Mouse (Mus musculus) retina, postnatal 1 day (tissue): ENCODE measurements around the gene Nckap5.

Experiments used
- DNase-seq: peaks from one replicate; pipeline ENCODE4 v3.0.0-alpha.2; 2012

The Nckap5 gene

DNA sequence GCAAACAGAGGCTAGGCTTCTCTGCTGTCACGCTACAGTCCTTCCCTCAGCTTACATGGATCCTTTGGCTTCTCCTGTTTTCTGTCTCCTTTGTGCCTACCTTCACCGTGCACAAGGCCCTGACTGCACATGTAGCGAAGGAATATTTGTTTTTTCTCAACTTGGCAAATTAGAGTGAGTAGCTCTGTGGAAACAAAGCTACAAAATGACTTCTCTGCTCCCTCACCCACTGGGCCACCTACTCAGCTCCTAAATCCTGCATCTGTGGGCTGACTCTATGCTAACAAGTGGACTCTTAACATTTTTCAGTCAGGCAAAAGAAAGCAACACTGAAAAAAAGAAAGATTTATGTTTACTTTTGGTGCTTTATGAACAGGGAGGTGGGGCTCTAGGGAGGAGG, 856.0 kb downstream of the Nckap5 start:
- DNase-seq = no peak

DNA sequence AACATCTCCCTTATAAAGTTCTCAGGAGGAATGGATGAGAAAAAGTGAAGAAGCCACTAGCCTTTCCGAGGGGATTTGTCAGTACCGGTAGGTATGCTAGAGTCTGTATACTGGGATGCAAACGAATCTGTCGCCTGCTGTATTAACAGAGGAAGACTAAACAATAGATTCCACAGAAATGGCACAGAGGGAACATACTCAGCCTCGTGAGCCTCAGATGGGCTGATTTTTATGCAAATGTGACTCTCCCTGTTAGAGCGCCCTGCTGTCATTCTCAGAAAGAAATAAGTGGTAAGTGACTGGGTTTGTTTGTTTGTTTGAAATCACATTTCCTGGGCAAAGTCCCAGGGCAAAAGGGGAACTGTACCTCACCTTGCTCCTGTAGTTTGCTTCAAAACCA, 858.7 kb downstream of the Nckap5 start:
- no peak for DNase-seq

DNA sequence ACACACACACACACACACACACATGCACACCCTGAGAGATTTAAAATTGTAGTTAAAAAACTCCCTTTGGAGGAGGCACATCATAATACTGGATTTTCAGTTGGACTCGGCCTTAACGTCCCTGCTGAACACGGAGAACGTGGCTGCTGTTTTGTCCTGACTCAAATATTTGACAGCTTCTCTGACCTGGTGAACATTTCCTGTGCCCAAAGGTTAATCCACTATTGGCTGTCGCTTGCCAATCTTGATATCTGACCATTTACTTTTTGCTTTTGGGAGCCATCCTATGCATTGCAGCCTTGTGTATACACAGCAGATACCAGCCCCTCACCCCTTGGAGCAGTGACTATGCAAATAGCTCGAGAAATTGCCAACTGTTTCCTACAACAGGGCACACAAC, 862.9 kb downstream of the Nckap5 start:
- no peak for DNase-seq

DNA sequence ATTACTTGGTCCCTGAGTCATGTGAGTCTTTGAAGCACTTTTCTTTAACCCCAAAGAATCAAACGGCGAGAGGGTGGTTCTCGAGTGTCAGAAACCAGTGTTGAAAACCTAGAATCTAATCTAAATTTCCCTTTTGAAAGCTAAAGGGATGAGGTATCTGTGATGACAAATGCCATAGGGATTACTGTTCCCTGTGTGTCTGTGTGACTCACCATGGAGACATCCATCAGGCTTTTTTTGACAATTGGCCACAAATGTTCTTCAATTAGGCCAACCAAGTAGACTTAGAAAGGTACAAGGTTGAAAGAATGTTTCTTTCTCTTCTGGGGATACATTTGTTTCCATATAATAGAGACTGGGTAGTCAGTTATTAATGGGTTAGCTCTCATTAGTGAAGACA, 879.6 kb downstream of the Nckap5 start:
- no peak for DNase-seq

DNA sequence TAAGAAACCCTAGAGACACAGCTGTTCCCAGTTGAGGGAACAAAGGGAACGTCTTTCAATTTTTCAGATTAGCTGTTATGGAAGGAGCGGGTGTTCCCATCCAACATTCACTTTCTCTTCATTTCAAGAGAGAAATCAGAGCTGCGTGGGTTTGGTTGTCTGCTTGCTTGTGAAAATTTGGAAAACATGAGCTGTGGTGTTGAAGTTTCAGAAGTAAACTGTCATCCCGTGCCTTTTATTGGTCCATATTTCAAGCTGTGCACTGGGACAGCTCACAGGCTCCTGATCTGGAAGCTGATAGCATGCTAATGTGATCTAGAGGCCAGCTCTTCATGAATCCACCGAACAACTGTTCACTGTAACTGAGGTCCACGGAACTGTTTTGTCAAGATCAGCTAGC, 881.5 kb downstream of the Nckap5 start:
- DNase-seq = no peak

DNA sequence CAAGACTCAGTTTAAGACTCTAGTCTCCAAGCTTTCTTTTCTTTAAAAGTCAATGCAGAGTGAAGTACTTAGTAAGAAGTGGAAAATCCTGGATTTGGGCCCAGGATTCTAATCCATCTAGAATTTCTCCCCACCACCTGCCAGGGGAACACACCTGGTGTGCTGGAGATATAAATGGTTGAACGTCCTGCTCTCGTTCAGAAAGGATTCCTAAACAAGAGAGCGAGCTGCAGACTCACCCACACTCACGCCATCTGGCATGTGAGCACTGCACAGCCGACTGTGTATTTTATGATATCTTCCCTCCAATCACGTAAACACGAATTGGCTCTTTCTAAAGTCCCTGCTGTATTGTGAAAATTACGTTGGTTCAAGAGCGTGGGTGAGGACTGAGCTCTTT, 885.5 kb downstream of the Nckap5 start:
- DNase-seq = no peak

DNA sequence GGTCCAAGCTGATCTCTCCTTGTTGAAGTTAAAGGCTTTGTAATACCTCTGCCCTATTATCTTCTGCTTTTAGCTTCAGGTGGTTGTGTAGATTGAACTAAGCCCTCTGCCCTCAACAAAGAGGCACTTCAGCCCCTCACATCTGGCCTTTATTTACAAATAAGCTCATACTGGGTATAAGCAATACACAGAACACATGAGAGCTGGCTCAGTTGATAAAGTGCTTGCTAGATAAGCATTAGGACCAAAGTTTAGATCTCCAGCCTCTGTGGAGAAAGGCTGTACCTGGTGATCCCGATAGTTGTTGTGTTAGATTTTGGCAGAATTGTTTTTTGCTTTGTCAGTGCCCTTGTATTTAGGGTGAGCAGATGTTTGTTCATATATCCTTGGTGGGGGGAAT, 887.3 kb downstream of the Nckap5 start:
- no peak for DNase-seq

DNA sequence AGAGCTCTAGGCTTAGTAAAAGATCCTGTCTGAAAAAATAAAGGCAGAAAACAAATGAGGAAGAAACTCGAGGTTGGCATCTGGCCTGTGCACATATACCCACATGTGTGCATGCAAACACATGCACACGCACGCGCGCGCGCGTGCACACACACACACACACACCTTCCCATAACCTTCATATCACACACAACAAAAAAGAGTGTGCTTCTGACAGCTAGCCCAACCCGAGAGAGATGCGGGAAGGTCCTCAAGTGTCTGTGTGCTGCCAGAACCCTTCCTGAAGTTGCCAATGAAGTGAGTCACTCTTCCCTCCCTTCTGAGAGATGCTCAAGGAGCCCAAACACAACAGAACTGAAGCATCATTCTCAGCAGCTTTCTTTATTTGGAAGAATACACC, 905.1 kb downstream of the Nckap5 start:
- no peak for DNase-seq

DNA sequence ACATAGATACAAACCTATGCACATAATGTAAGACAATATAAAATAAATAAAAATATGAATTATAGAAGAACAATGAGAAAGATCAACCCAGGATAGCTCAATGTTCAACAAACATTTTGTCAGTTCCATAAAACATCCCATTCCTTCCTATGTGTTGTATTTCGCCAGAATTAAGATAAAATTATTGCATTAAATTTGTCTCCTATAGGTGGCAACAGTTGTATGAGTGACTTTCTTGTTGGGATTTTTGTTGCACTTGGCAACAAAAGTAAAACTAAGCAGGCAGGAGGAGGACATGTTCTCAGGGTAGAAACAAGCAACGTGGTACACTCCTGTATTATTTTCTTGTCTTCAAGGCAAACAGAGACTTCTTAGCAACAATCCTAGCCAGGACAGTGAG, 907.5 kb downstream of the Nckap5 start:
- DNase-seq = no peak

DNA sequence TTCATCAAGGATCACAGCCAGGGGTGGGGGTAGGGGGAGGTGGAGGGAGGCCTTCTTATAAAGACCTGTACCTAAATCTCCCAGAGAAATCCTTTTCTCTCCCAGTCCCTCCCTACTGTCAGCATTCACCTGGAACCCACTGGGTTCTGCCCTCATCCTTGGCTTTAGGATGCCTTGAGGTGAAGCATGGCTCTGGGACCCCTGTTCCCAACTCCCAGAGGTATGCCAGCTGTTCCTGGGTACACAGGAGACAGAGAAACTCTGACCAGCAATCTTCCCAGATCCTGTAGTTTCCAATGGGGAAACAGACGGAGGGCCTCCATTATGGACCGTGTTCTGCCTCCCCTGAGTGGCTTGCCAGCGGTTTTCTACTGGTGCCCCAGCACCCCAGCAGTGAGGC, 909.9 kb downstream of the Nckap5 start:
- no peak for DNase-seq

DNA sequence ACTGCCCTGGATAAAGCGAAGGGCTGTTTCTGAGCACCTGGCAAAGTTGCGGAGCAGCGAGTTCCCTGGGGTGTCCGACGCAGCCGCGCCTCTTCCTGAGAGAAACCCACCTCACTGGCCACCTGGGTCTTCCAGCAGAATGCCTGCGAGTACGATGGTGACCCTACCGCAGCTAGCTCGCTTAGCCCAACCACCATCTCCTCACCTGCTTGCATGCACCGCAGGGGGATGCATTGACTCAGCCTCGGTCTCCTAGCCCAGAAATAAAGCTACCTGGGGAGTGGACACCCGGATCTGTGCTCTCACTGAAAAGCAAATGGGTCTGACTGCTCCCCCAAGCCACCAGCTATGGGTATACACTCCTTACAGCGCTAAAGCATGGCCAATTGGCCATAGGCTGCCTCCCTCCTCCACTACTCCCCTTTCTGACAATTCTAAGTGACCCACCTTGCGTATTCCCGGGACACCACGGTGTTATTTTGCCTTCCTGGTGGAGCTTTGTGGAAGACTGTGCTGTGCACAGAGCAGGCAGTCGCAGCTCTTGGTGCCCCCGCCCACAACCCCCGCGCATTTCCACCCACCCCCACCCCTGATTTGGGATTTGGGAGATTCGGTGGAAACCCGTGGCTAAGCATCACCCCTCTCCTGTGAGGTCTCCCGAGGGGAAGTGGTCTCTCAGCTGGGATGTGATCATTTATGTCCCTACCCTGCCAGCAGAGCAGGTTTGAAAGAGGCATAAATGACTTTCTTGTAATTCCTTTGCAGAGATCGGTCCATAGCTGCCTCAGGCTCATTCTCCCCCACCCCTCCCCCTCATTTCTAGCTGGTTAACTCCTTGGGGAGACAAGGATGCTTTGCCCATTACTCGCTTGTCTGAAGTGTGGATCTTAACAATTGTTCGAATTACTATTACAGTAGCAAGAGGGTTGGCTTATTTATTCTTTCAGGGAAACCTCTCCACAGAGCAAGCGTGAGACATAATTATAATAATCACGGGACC, 917.7 kb downstream of the Nckap5 start, which contains the start of gene Lypd1:
Gene Lypd1 (minus strand): TSS at position 501 of the 1,000 bp plus-strand sequence.
- peak; percentile 47 for DNase-seq

DNA sequence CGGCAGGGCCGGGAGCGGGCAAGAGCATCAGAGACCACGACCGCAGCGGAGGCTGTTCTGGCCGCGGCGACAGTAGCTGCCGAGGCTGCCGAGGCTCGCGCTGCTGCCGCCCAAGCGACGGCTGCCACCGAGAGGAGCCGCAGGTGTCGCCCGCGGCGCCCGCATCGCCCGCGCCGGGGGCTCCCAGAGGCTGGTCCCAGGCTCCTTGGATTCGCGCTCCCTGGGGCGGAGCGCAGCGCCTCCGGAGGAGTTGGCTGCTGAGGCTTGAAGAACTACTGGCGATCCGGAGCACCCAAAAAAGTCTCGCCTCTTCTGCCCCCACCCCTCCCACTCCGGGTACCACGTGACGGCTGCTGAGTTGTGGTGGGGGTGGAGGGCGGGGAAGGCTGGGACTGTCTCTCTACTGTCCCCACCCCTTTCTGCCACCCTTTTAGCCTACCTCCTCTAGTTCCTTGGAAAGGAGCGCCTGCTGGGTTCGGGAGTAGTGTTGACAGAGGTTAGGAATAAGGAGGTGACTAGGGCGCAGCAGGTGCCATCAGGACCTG, 918.6 kb downstream of the Nckap5 start:
- DNase-seq = peak; percentile 62

DNA sequence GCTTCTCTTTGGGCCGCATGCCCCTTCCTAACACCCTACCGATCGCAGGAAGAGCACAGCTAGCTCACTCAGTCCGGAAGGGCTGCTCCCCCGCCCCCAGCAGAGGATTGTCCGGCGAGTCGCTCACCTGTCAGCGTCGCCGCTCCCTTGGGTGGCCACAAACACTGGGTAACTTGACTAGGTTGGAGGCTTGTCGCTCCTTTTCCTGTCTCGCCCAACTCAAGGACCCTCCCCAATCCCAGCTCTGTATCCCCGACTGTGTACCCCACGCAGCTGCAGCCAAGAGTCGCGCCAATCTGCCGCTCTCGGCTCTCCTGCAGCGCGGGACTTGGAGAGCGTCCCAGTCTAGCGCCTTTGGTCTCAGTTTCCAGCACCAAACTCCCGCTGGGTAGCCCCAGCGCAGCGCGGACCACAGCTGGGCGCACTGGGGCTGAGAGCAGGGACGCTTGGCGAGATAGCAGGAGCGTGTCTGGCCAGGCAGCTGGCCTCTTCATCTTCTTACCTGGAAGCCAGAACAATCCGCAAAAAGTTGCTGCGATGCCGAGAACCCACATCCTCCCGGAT, 919.2 kb downstream of the Nckap5 start:
- peak; percentile 63 for DNase-seq

DNA sequence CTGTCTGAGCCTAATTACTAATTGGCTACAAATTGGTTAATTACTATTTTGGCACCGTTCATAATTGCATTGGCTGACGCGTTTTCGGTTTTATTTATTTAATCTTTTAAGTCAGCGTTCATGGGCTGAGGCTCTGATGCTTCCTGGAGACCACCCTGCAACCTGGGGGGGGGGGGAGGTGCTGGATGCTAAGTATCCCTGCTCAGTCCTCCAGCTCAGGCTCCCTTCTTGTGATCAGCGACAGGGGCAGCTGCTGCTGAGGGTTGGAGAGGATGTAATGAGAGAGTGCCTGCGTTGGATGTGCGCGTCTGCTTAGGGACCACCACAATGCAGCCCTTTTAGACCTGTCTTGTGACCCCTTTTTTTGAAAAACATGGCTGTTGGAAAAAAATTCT, 919.7 kb downstream of the Nckap5 start:
- peak; percentile 63 for DNase-seq

DNA sequence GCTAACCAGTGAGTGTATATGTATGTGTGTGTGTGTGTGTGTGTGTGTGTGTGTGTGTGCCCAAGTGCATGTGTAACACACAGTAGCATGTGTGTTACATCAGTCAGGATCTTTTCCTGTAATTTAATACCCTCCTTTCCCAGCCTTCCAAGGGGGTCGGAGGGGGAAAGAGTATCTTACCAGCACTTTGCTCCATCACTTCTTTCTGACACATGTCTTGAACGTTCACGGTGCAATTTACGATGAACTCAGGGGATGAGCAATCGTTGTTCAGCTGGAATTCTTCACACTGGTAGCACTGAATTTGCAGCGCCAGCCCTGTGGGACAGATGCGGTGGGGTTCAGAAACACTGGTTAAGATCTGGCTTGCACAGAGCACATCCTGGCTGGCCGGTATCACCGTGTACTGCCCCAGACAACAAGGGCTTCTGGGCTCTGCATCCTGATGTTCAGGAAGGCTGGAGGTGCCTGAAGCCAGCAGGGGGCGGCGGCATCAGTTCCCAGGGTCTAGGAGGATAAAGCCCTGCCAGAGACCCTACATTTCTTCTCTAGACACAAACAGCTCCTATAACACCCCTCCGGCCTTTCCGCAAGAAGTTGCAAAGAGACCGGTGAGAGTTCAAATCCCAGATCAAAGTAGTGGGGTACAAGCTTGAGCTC, 920.3 kb downstream of the Nckap5 start:
- no peak for DNase-seq

DNA sequence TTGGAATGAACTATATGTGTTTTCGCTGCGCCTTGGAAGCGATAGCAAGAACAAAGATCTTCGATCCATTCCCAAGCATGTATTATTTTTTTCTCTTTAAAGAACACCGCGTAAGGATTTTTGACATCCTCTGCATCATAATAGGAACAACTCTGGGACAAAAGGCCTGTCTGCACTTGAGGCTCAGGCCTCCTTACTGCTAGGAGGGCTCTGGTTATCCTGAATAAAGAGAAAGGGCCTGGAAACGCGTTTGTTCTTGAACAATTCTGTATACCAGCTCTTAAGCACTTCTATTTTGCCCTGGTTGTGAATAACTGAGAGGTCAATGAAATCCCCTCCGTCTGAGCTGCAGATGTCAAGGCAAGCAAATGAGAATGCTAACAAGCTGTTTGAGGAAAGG, 937.4 kb downstream of the Nckap5 start:
- DNase-seq = no peak

DNA sequence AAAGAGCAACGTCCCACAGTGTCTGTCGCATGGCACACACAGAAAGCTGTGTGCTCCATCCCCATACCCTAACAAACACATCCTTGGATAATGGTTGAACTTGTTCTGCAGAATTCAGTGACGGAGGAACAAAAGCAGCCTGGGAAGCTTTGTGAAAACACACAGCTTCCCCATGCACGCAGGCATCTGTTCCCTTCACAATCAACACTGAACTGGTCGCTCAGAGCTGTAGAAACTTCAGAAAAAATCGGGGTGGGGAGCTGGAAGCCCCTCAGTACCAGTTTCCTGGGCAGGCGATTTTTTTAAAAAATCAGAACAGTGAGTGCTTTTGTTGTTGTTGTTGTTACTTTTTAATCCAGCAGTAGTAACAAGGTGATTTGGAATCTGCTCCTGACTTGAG, 960.5 kb downstream of the Nckap5 start:
- no peak for DNase-seq
